Mouse (Mus musculus) stomach, embryonic 15.5 days (tissue): Measurements from ENCODE around the gene Gm10229. TPM values are rescaled to one million over a fixed set of nuclear protein-coding genes. Genes with fewer than 3 reads are reported as not detected.
"Not testable (repeated sequence)": the region's sequence is repeated elsewhere in the genome, so short reads cannot be mapped to it uniquely, and the experiment has no call there.

Experiments
- ATAC-seq: fragments of 200-750 bp; cut with Nextera tagmentation; 2 replicates; pipeline ENCODE4 v1.8.0; 2017; ENCODE audit warnings: low read depth, moderate number of reproducible peaks, moderate TSS enrichment; ENCODE audit not compliant: insufficient read depth, low FRiP score
- H3K27ac ChIP-seq: fragments of 300-500 bp; sonication (generic); 2 replicates; pipeline ENCODE4 v1.5.1; 2015; ENCODE audit warnings: mild to moderate bottlenecking, inconsistent platforms
- H3K27me3 ChIP-seq: fragments of 300-500 bp; sonication (generic); replicated peaks from 2 replicates; pipeline ENCODE4 v1.6.1; 2015; ENCODE audit warnings: inconsistent platforms
- H3K36me3 ChIP-seq: fragments of 300-500 bp; sonication (generic); 2 replicates; pipeline ENCODE4 v1.6.1; 2015; ENCODE audit warnings: inconsistent platforms
- H3K4me1 ChIP-seq: fragments of 300-500 bp; sonication (generic); 2 replicates; pipeline ENCODE4 v1.6.1; 2015; ENCODE audit warnings: inconsistent platforms
- H3K4me2 ChIP-seq: fragments of 300-500 bp; sonication (generic); 2 replicates; pipeline ENCODE4 v1.6.1; 2015; ENCODE audit warnings: mild to moderate bottlenecking, inconsistent platforms
- H3K4me3 ChIP-seq: fragments of 300-500 bp; sonication (generic); replicated peaks from 2 replicates; pipeline ENCODE4 v1.5.1; 2015; ENCODE audit warnings: inconsistent platforms
- H3K9ac ChIP-seq: fragments of 300-500 bp; sonication (generic); 2 replicates; pipeline ENCODE4 v1.6.1; 2015; ENCODE audit warnings: inconsistent platforms
- H3K9me3 ChIP-seq: fragments of 300-500 bp; sonication (generic); 2 replicates; pipeline ENCODE4 v1.6.1; 2016; ENCODE audit warnings: inconsistent platforms
- WGBS: fragments of 180-500 bp; shearing (Covaris S2); methylation state at CpG from one replicate; pipeline ENCODE4 v1.1.7; 2015; 5-methylcytosine and 5-hydroxymethylcytosine counted together
- polyA plus RNA-seq: library from polyadenylated mRNA; unstranded; fragments of >200 nt; fragmentation: Nextera tagmentation; extraction: Ambion mirVana; gene quantifications from 2 replicates; pipeline ENCODE4 v1.2.1, GENCODE M21; 2015

Gene Gm10229
- polyA plus RNA-seq: not detected in 2 replicates

GRCm38 (mm10) chr16:89014984-89015383 lies at the start of gene Gm10229:
Gene Gm10229 (plus strand): TSS chr16:89015284.
- H3K4me2 ChIP-seq, H3K9ac ChIP-seq, H3K9me3 ChIP-seq, H3K4me1 ChIP-seq, ATAC-seq, H3K36me3 ChIP-seq, H3K27me3 ChIP-seq, H3K4me3 ChIP-seq, H3K27ac ChIP-seq: not testable (repeated sequence)
- WGBS: 94% methylated on average over 3 of the region's 3 CpGs

GRCm38 (mm10) chr16:89010659-89011058 lies 4.4 kb upstream of the Gm10229 start, which contains the start of gene Krtap22-2:
Gene Krtap22-2 (minus strand): TSS chr16:89010759.
- no peak within 1 kb of the TSS for H3K4me2 ChIP-seq
- no peak within 1 kb of the TSS for H3K27ac ChIP-seq
- H3K9ac ChIP-seq: no peak within 1 kb of the TSS
- no peaks in the 10 kb centered on the region for H3K9me3 ChIP-seq
- WGBS: 78% methylated on average over 5 of the region's 5 CpGs
- no peak within 1 kb of the TSS for H3K4me3 ChIP-seq
- H3K36me3 ChIP-seq: no peaks in the 10 kb centered on the region
- no peaks in the 10 kb centered on the region for H3K4me1 ChIP-seq
- no peak for ATAC-seq
- no peaks in the 10 kb centered on the region for H3K27me3 ChIP-seq

GRCm38 (mm10) chr16:89013973-89014372 lies 1.1 kb upstream of the Gm10229 start:
- Histone ChIP-seq H3K9me3 (no peaks in the 10 kb centered on the region), H3K36me3 (no peaks in the 10 kb centered on the region), H3K4me1 (no peaks in the 10 kb centered on the region), H3K4me2 (no peak overlapping the region), H3K4me3 (no peak overlapping the region), H3K27me3 (no peaks in the 10 kb centered on the region), H3K27ac (no peak overlapping the region), H3K9ac (no peak overlapping the region)
- WGBS: 94% methylated on average over 3 of the region's 3 CpGs
- no peak for ATAC-seq

- H3K4me2 ChIP-seq, H3K27ac ChIP-seq, H3K4me3 ChIP-seq, H3K4me1 ChIP-seq, H3K36me3 ChIP-seq, H3K9ac ChIP-seq, H3K9me3 ChIP-seq, ATAC-seq, H3K27me3 ChIP-seq: not testable (repeated sequence)
- 91% methylated on average over 3 of the region's 3 CpGs for WGBS
Observed at GRCm38 (mm10) chr16:89031399-89031798, 16.3 kb downstream of the Gm10229 start, which contains the start of gene Krtap6-1. Gene Krtap6-1 (plus strand): TSS chr16:89031699.

GRCm38 (mm10) chr16:89041372-89041771 lies 26.3 kb downstream of the Gm10229 start, which contains the start of gene Gm10228:
Gene Gm10228 (minus strand): TSS chr16:89041472.
- H3K27me3 ChIP-seq, H3K4me1 ChIP-seq, H3K4me3 ChIP-seq, H3K9me3 ChIP-seq, H3K36me3 ChIP-seq, ATAC-seq, H3K27ac ChIP-seq, H3K9ac ChIP-seq, H3K4me2 ChIP-seq: not testable (repeated sequence)
- WGBS: 84% methylated on average over 2 of the region's 4 CpGs

- 76% methylated on average over 3 of the region's 3 CpGs for WGBS
- Histone ChIP-seq H3K27ac (no peak within 1 kb of the TSS), H3K9ac (no peak within 1 kb of the TSS), H3K36me3 (no peaks in the 10 kb centered on the region), H3K4me1 (no peaks in the 10 kb centered on the region), H3K27me3 (no peaks in the 10 kb centered on the region), H3K4me2 (no peak within 1 kb of the TSS), H3K9me3 (no peaks in the 10 kb centered on the region), H3K4me3 (no peak within 1 kb of the TSS)
- ATAC-seq: no peak
Observed at GRCm38 (mm10) chr16:89047783-89048182, 32.7 kb downstream of the Gm10229 start, which contains the start of gene Krtap6-5. Gene Krtap6-5 (minus strand): TSS chr16:89047883.

- not testable (repeated sequence) for H3K9me3 ChIP-seq, H3K27me3 ChIP-seq, H3K9ac ChIP-seq, H3K27ac ChIP-seq, ATAC-seq, H3K4me2 ChIP-seq, H3K4me3 ChIP-seq, H3K4me1 ChIP-seq, H3K36me3 ChIP-seq
- no CpG with 5 or more reads among the region's 2 CpGs for WGBS
Observed at GRCm38 (mm10) chr16:89063902-89064301, 48.8 kb downstream of the Gm10229 start, which contains the start of gene 1110025L11Rik. Gene 1110025L11Rik (minus strand): TSS chr16:89064002.

Other genes starting within 250 kb of the Gm10229 start
- gene 2310057N15Rik, start 241.1 kb upstream of the Gm10229 start, polyA plus RNA-seq: not detected in 2 replicates
- gene Gm5965, start 237.4 kb upstream of the Gm10229 start, polyA plus RNA-seq: not detected in 2 replicates
- gene Gm20741, start 203.1 kb upstream of the Gm10229 start, polyA plus RNA-seq: not detected in 2 replicates
- gene Krtap15, start 195.1 kb upstream of the Gm10229 start, polyA plus RNA-seq: not detected in 2 replicates
- gene Krtap14, start 189.1 kb upstream of the Gm10229 start, polyA plus RNA-seq: not detected in 2 replicates
- gene Krtap19-1, start 145.9 kb upstream of the Gm10229 start, polyA plus RNA-seq: not detected in 2 replicates
- not detected in 2 replicates for gene Krtap19-2, start 141.0 kb upstream of the Gm10229 start, polyA plus RNA-seq
- not detected in 2 replicates for gene Krtap19-3, start 137.2 kb upstream of the Gm10229 start, polyA plus RNA-seq
- not detected in 2 replicates for gene Krtap19-4, start 130.2 kb upstream of the Gm10229 start, polyA plus RNA-seq
- gene Krtap19-5, start 118.8 kb upstream of the Gm10229 start, polyA plus RNA-seq: not detected in 2 replicates
- gene Krtap19-9b, start 83.0 kb upstream of the Gm10229 start, polyA plus RNA-seq: not detected in 2 replicates
- not detected in 2 replicates for gene Krtap16-3, start 52.4 kb upstream of the Gm10229 start, polyA plus RNA-seq
- not detected in 2 replicates for gene Krtap22-2, start 4.5 kb upstream of the Gm10229 start, polyA plus RNA-seq
- not detected in 2 replicates for gene Krtap6-1, start 16.4 kb downstream of the Gm10229 start, polyA plus RNA-seq
- not detected in 2 replicates for gene Gm10228, start 26.2 kb downstream of the Gm10229 start, polyA plus RNA-seq
- not detected in 2 replicates for gene Krtap6-5, start 32.6 kb downstream of the Gm10229 start, polyA plus RNA-seq
- gene 1110025L11Rik, start 48.7 kb downstream of the Gm10229 start, polyA plus RNA-seq: not detected in 2 replicates
- not detected in 2 replicates for gene Krtap6-3, start 68.7 kb downstream of the Gm10229 start, polyA plus RNA-seq
- not detected in 2 replicates for gene Gm6358, start 125.6 kb downstream of the Gm10229 start, polyA plus RNA-seq
- gene Gm10061, start 135.8 kb downstream of the Gm10229 start, polyA plus RNA-seq: not detected in 2 replicates
- gene Gm9789, start 142.7 kb downstream of the Gm10229 start, polyA plus RNA-seq: not detected in 2 replicates
- gene Gm7735, start 154.2 kb downstream of the Gm10229 start, polyA plus RNA-seq: not detected in 2 replicates
- not detected in 2 replicates for gene 1110057P08Rik, start 159.5 kb downstream of the Gm10229 start, polyA plus RNA-seq
- not detected in 2 replicates for gene Krtap20-2, start 190.6 kb downstream of the Gm10229 start, polyA plus RNA-seq